Mouse (Mus musculus) splenic B cell, adult 2 months (primary cell): ENCODE measurements around the gene Cbarp.

Experiments used
- DNase-seq: peaks from one replicate; pipeline ENCODE4 v3.0.0-alpha.2; 2011; ENCODE audit warnings: low read depth, low spot score
- H3K27me3 ChIP-seq: 2 replicates; pipeline ENCODE4 v1.6.1; 2012; ENCODE audit warnings: mild to moderate bottlenecking, low read length, moderate library complexity, mixed read lengths; ENCODE audit not compliant: control insufficient read depth, poor library complexity, insufficient read depth, severe bottlenecking
- H3K36me3 ChIP-seq: 2 replicates; pipeline ENCODE4 v1.6.1; 2012; ENCODE audit warnings: mild to moderate bottlenecking, low read length, moderate library complexity, mixed read lengths; ENCODE audit not compliant: control insufficient read depth, poor library complexity, insufficient read depth, severe bottlenecking

Cbarp gene

GRCm38 (mm10) chr10:80145896-80146295 is 5.3 kb upstream of the Cbarp start:
- no peaks in the 10 kb centered on the region for H3K27me3 ChIP-seq
- peaks cover 3% of the 10 kb centered on the region for H3K36me3 ChIP-seq
- DNase-seq: no peak

GRCm38 (mm10) chr10:80144864-80145838 is 4.5 kb upstream of the Cbarp start:
- Histone ChIP-seq H3K27me3 (no peaks in the 10 kb centered on the region), H3K36me3 (peaks cover 3% of the 10 kb centered on the region)
- DNase-seq: peak; percentile 84

GRCm38 (mm10) chr10:80144159-80144558 is 3.5 kb upstream of the Cbarp start:
- Histone ChIP-seq H3K36me3 (peaks cover 3% of the 10 kb centered on the region), H3K27me3 (no peaks in the 10 kb centered on the region)
- DNase-seq: no peak

- no peaks in the 10 kb centered on the region for H3K27me3 ChIP-seq
- H3K36me3 ChIP-seq: peaks cover 3% of the 10 kb centered on the region
- no peak for DNase-seq
Observed at GRCm38 (mm10) chr10:80143664-80144063, 3.0 kb upstream of the Cbarp start.

- H3K36me3 ChIP-seq: peaks cover 3% of the 10 kb centered on the region
- peak; percentile 54 for DNase-seq
- no peaks in the 10 kb centered on the region for H3K27me3 ChIP-seq
Observed at GRCm38 (mm10) chr10:80142530-80142925, 1.9 kb upstream of the Cbarp start.

- DNase-seq: peak; percentile 97
Observed at GRCm38 (mm10) chr10:80141786-80142529, 1.3 kb upstream of the Cbarp start.

GRCm38 (mm10) chr10:80141243-80141642 is 608 bp upstream of the Cbarp start:
- peak; percentile 99 for DNase-seq
- peaks cover 3% of the 10 kb centered on the region for H3K36me3 ChIP-seq
- H3K27me3 ChIP-seq: no peaks in the 10 kb centered on the region

More at GRCm38 (mm10) chr10:80141786-80142529, 1.3 kb upstream of the Cbarp start:
- Histone ChIP-seq H3K36me3 (peaks cover 3% of the 10 kb centered on the region), H3K27me3 (no peaks in the 10 kb centered on the region)

GRCm38 (mm10) chr10:80139975-80140665 is 515 bp downstream of the Cbarp start:
- DNase-seq: no peak
- Histone ChIP-seq H3K36me3 (peaks cover under 1% of the 10 kb centered on the region; the same call in 1 of the 2 replicates), H3K27me3 (no peaks in the 10 kb centered on the region)

- Histone ChIP-seq H3K36me3 (no peaks in the 10 kb centered on the region; the same call in 1 of the 2 replicates), H3K27me3 (no peaks in the 10 kb centered on the region)
- no peak for DNase-seq
Observed at GRCm38 (mm10) chr10:80139439-80139775, 1.2 kb downstream of the Cbarp start.

- no peaks in the 10 kb centered on the region for H3K27me3 ChIP-seq
- no peaks in the 10 kb centered on the region; the same call in 1 of the 2 replicates for H3K36me3 ChIP-seq
- peak; percentile 70 for DNase-seq
Observed at GRCm38 (mm10) chr10:80138553-80139438, 1.8 kb downstream of the Cbarp start, which contains the start of gene Atp5d. TSS of gene Atp5d (plus strand) at chr10:80138632.

GRCm38 (mm10) chr10:80137626-80138552 is 2.7 kb downstream of the Cbarp start:
- Histone ChIP-seq H3K27me3 (no peaks in the 10 kb centered on the region), H3K36me3 (no peaks in the 10 kb centered on the region)
- DNase-seq: peak; percentile 52

GRCm38 (mm10) chr10:80136952-80137625 is 3.5 kb downstream of the Cbarp start:
- Histone ChIP-seq H3K36me3 (peaks cover 1% of the 10 kb centered on the region; the same call in 1 of the 2 replicates), H3K27me3 (no peaks in the 10 kb centered on the region)
- DNase-seq: peak; percentile 38
